8 mouse cellular contexts compared by ENCODE assay signal in the genomic region with DNA sequence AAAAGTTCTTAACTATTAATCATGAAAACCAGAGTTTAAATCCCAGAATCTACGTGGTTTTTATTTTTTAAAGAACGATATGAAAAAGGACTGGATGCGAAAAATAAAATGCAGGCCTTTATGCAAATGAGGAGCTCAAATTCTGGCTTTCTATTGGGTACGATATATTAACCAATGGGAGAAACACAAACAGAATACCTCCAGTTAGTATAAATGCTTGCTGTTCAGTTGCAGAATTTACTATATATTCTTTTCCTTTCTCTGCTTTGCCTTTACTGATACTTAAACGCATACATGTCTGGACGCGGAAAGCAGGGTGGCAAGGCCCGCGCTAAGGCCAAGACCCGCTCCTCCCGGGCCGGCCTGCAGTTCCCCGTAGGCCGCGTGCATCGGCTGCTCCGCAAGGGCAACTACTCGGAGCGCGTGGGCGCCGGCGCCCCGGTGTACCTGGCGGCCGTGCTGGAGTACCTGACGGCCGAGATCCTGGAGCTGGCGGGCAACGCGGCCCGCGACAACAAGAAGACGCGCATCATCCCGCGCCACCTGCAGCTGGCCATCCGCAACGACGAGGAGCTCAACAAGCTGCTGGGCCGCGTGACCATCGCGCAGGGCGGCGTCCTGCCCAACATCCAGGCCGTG. TPM values are rescaled to one million over a fixed set of nuclear protein-coding genes. Genes with fewer than 3 reads are reported as not detected.
A peak's percentile ranks its signal among the peaks of the same experiment; 100 is the strongest.
DNase-seq lines count a peak whose midpoint lies in the region; ATAC-seq and TF ChIP-seq lines count a peak whose summit lies in the region.
"Not testable (repeated sequence)": the region's sequence is repeated elsewhere in the genome, so short reads cannot be mapped to it uniquely, and the experiment has no call there.

Hist1h2ab (plus strand) TSS at position 288 of the 639 bp plus-strand sequence.

- ATAC-seq in erythroblast, adult 5-6 weeks (replicated peaks; ENCODE audit: low FRiP score, poor library complexity, severe bottlenecking): peak; percentile 63
- ATAC-seq in heart, embryonic 15.5 days (replicated peaks; ENCODE audit: insufficient number of reproducible peaks, insufficient read depth, low FRiP score, low read depth): peak; percentile 20; the same call in 1 of the 2 replicates
- peak; percentile 54 for ATAC-seq in kidney, embryonic 16.5 days (ENCODE audit: low FRiP score, low TSS enrichment)
- peak; percentile 55 for ATAC-seq in midbrain, embryonic 15.5 days (replicated peaks)

- WGBS in heart, embryonic 15.5 days: 2% methylated on average over 35 of the region's 47 CpGs
- WGBS in kidney, embryonic 16.5 days: under 1% methylated on average over 24 of the region's 47 CpGs
- under 1% methylated on average over 34 of the region's 47 CpGs for WGBS in liver, adult 2 months
- WGBS in midbrain, embryonic 15.5 days: under 1% methylated on average over 35 of the region's 47 CpGs

- not testable (repeated sequence) for H3K79me2 ChIP-seq in liver, adult 2 months (ENCODE audit: control insufficient read depth, insufficient read depth, low read length)

- H3K4me2 ChIP-seq in heart, embryonic 15.5 days: peak within 1 kb of the TSS; percentile 79
- peak within 1 kb of the TSS; percentile 58 for H3K4me2 ChIP-seq in kidney, embryonic 16.5 days (replicated peaks; ENCODE audit: low read depth, low read length)
- peak within 1 kb of the TSS; percentile 83 for H3K4me2 ChIP-seq in midbrain, embryonic 15.5 days

- not testable (repeated sequence) for H3K9me3 ChIP-seq in heart, embryonic 15.5 days (replicated peaks); kidney, embryonic 16.5 days (ENCODE audit: low read length); midbrain, embryonic 15.5 days

- H3K9ac ChIP-seq in heart, embryonic 15.5 days: peak within 1 kb of the TSS; percentile 59
- H3K9ac ChIP-seq in kidney, embryonic 16.5 days (replicated peaks; ENCODE audit: low read length): peak within 1 kb of the TSS; percentile 73
- peak within 1 kb of the TSS; percentile 77 for H3K9ac ChIP-seq in liver, adult 2 months (ENCODE audit: low read depth, low read length)
- H3K9ac ChIP-seq in midbrain, embryonic 15.5 days: peak within 1 kb of the TSS; percentile 38; the same call in 1 of the 2 replicates

- not testable (repeated sequence) for TF ChIP-seq CTCF in liver, adult 2 months (IDR thresholded peaks at IDR 0.05; ENCODE audit: low read depth, low read length)

- H3K27ac ChIP-seq in heart, embryonic 15.5 days: peak within 1 kb of the TSS; percentile 94
- H3K27ac ChIP-seq in kidney, embryonic 16.5 days (ENCODE audit: low read length): peak within 1 kb of the TSS; percentile 98
- peak within 1 kb of the TSS; percentile 96 for H3K27ac ChIP-seq in liver, adult 2 months (replicated peaks; ENCODE audit: insufficient read depth, low read depth, low read length)
- H3K27ac ChIP-seq in midbrain, embryonic 15.5 days: peak within 1 kb of the TSS; percentile 91

- peak; percentile 66 for DNase-seq in CD4-positive, CD25-positive, alpha-beta regulatory T cell, adult 2 months (ENCODE audit: low read depth, low spot score)
- DNase-seq in brain, adult 2 months (ENCODE audit: low read depth, low spot score): peak; percentile 89
- peak; percentile 88 for DNase-seq in liver, adult 2 months (ENCODE audit: extremely low read depth, low read depth, low spot score)
- peak; percentile 62 to 74 for DNase-seq in spleen, postnatal 36 days (ENCODE audit: low spot score in 2 of 2)

- peaks cover 17% of the 10 kb centered on the region for H3K4me1 ChIP-seq in heart, embryonic 15.5 days (replicated peaks)
- H3K4me1 ChIP-seq in kidney, embryonic 16.5 days (ENCODE audit: insufficient read depth, low read length): peaks cover 12% of the 10 kb centered on the region
- H3K4me1 ChIP-seq in liver, adult 2 months (ENCODE audit: control insufficient read depth, insufficient read depth, low read length): not testable (repeated sequence)
- H3K4me1 ChIP-seq in midbrain, embryonic 15.5 days: peaks cover 21% of the 10 kb centered on the region

- H3K4me3 ChIP-seq in heart, embryonic 15.5 days: peak within 1 kb of the TSS; percentile 50
- peak within 1 kb of the TSS; percentile 50 for H3K4me3 ChIP-seq in kidney, embryonic 16.5 days (ENCODE audit: low read length)
- peak within 1 kb of the TSS; percentile 67 for H3K4me3 ChIP-seq in liver, adult 2 months (ENCODE audit: insufficient read depth, low read depth, low read length)
- H3K4me3 ChIP-seq in midbrain, embryonic 15.5 days: peak within 1 kb of the TSS; percentile 46

- H3K36me3 ChIP-seq in heart, embryonic 15.5 days; kidney, embryonic 16.5 days (ENCODE audit: insufficient read depth, low read length); liver, adult 2 months (ENCODE audit: control insufficient read depth, insufficient read depth, low read length); midbrain, embryonic 15.5 days (replicated peaks): not testable (repeated sequence)

- H3K27me3 ChIP-seq in heart, embryonic 15.5 days; kidney, embryonic 16.5 days (ENCODE audit: insufficient read depth, low read length); liver, adult 2 months (ENCODE audit: control insufficient read depth, insufficient read depth, low read length); midbrain, embryonic 15.5 days (replicated peaks): not testable (repeated sequence)

- not testable (repeated sequence) for TF ChIP-seq POLR2A in liver, adult 2 months (IDR thresholded peaks at IDR 0.05; ENCODE audit: extremely low read depth, insufficient read depth, low read length)

RNA-seq across cellular contexts. Expression of gene Hist1h2ab, which starts in this region (rescaled TPM):
- total RNA-seq in erythroblast, adult 5-6 weeks (2015; ENCODE audit: low replicate concordance): 12.5 and 24.5 TPM in 2 replicates
- total RNA-seq in erythroblast, adult 5-6 weeks (2017; ENCODE audit: low replicate concordance): 1,181 and 1,326 TPM in 2 replicates
- 15.3 and 20.4 TPM in 2 replicates for polyA plus RNA-seq in heart, embryonic 15.5 days (2015; fragmentation: Nextera tagmentation; extraction: Ambion mirVana)
- polyA plus RNA-seq in kidney, embryonic 16.5 days (2015; fragmentation: Nextera tagmentation; extraction: Ambion mirVana): 33.6 and 37.8 TPM in 2 replicates
- total RNA-seq in liver, adult 2 months (2014; rRNA removed): 19.4 and 55.8 TPM in 2 replicates
- polyA plus RNA-seq in liver, adult 2 months (2012; rRNA removed): 0.45 and 1.0 TPM in 2 replicates
- 4.6 and 7.2 TPM in 2 replicates for polyA plus RNA-seq in midbrain, embryonic 15.5 days (2015; fragmentation: Nextera tagmentation; extraction: Ambion mirVana)

Comparison
In these comparisons a context has a peak if more than half of its experiments do, and no peak if none do; other contexts are left out.
1. Peak in every context shown above with its lines: DNase-seq, ATAC-seq, H3K4me3 ChIP-seq and H3K27ac ChIP-seq.